Mouse (Mus musculus) myocyte (in vitro differentiated cells): ENCODE results near the gene C2cd4c.

Source experiments
- E2F4 ChIP-seq: IDR thresholded peaks from one replicate; pipeline ENCODE4 v1.6.1; 2011; ENCODE audit warnings: mild to moderate bottlenecking, control low read depth, moderate library complexity; ENCODE audit not compliant: insufficient read depth
- MYOD1 ChIP-seq, 3 experiments: IDR thresholded peaks; one replicate each; pipeline ENCODE4 v1.6.1; 2011; ENCODE audit warnings: control low read depth in 2 of 3, low read depth in 2 of 3, mild to moderate bottlenecking in 2 of 3, moderate library complexity in 1 of 3; ENCODE audit not compliant: insufficient read length in 2 of 3, control insufficient read depth in 1 of 3
- POLR2A ChIP-seq: IDR thresholded peaks from one replicate; pipeline ENCODE4 v1.6.1; 2011; ENCODE audit warnings: low read depth, mild to moderate bottlenecking, control low read depth, moderate library complexity; ENCODE audit not compliant: insufficient read length
- USF1 ChIP-seq: IDR thresholded peaks from one replicate; pipeline ENCODE4 v1.6.1; 2011; ENCODE audit warnings: low read depth, mild to moderate bottlenecking, control low read depth, moderate library complexity

DNA sequence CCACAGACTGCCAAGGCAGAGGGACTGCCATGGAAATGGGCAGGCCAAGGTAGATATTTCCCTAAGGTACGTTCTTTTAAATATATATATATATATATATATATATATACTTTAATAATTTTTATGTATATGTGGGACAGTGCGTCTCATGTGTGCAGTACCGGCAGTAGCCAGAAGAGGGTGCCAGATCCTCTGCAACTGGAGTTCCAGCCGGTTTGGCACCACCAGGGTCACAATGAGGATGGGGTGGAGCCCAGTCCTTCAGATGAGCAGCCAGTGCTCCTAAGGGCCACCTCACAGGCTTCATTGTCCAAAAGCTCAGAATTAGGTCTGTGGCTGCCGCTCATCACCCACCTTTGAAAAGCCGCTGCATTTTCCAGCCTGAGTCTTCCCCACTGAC lies 33.0 kb downstream of the C2cd4c start:
- no peak for TF ChIP-seq E2F4
- no peak for TF ChIP-seq POLR2A
- no peak for TF ChIP-seq MYOD1 (IDR thresholded peaks at IDR 0.05; ENCODE audit: control insufficient read depth in 1 of 3, insufficient read length in 2 of 3, low read depth in 2 of 3)
- no peak for TF ChIP-seq USF1
